Mouse (Mus musculus): ENCODE data around the gene Slc25a41.

DNA sequence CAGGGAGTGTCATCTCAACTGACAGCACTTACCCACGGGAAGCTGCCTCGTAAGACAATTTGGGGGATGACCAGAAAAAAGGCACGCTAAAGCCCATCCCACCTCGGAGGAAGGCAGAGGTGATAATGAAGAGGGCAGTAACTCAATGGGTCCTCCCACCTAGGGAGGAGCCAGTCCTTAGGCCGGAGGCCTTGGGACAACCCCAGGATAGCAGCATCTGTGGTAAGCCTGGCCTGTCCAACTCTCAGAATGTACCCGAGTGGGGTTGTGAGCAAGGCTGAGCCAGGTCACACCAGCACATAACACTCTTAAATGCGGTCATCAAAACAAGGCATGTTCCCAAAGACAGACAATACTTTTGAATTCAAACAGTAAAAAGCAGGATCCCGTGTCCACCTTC is 11.8 kb downstream of the Slc25a41 start:
- no peak for TF ChIP-seq POLR2A (IDR thresholded peaks at IDR 0.05; ENCODE audit: borderline replicate concordance, control insufficient read depth, low read depth, low read length)
- TF ChIP-seq CTCF (IDR thresholded peaks at IDR 0.05; ENCODE audit: control insufficient read depth, insufficient read depth, low read length) = no peak
